Mouse (Mus musculus): ENCODE data around the gene Tmem262. TPM values are rescaled to one million over a fixed set of nuclear protein-coding genes. Genes with fewer than 3 reads are reported as not detected.

The Tmem262 gene
- polyA plus RNA-seq, 1 experiment = 0.13 TPM

GRCm38 (mm10) chr19:6076564-6077393, 3.1 kb upstream of the Tmem262 start, which contains the start of gene Vps51:
Gene Vps51, minus strand, starts transcription at chr19:6077231.
- TF ChIP-seq MYOD1 (IDR thresholded peaks at IDR 0.05; ENCODE audit: control insufficient read depth in 1 of 3, insufficient read length in 2 of 3, low read depth in 2 of 3) (peak in 2 of 3 experiments; percentile 44 to 52), SRF (IDR thresholded peaks at IDR 0.05; ENCODE audit: control insufficient read depth, insufficient read length, low read depth) (peak; percentile 78), CEBPB (IDR thresholded peaks at IDR 0.05; ENCODE audit: insufficient read depth, poor library complexity, severe bottlenecking) (0 out of 2 replicates have a peak, but pooled peaks have one; percentile 1), TCF3 (IDR thresholded peaks at IDR 0.05; ENCODE audit: insufficient read length, low read depth) (no peak), E2F4 (IDR thresholded peaks at IDR 0.05; ENCODE audit: insufficient read depth) (no peak), MYOG (IDR thresholded peaks at IDR 0.05; ENCODE audit: control insufficient read depth in 1 of 3, insufficient read depth in 1 of 3, insufficient read length in 2 of 3, low read depth in 2 of 3) (peak in 2 of 3 experiments; percentile 38 to 77), REST (IDR thresholded peaks at IDR 0.05; ENCODE audit: insufficient read depth, insufficient read length) (no peak), POLR2AphosphoS2 (IDR thresholded peaks at IDR 0.05; ENCODE audit: insufficient read length, low read depth) (peak; percentile 64), MAX (IDR thresholded peaks at IDR 0.05; ENCODE audit: low read depth) (peak; percentile 75), POLR2A (IDR thresholded peaks at IDR 0.05; ENCODE audit: insufficient read length, low read depth) (peak; percentile 55)
- Histone ChIP-seq H3K36me3 (ENCODE audit: control insufficient read depth, insufficient read depth) (peaks cover 3% of the 10 kb centered on the region), H3K4me2 (ENCODE audit: low read depth) (peak within 1 kb of the TSS; percentile 95), H3K27me3 (ENCODE audit: control insufficient read depth, insufficient read depth, insufficient read length) (no peaks in the 10 kb centered on the region), H3ac (ENCODE audit: control insufficient read depth, insufficient read length) (peak within 1 kb of the TSS; percentile 17), H3K4me3 (peak within 1 kb of the TSS; percentile 65), H3K79me2 (ENCODE audit: control insufficient read depth, insufficient read depth) (peaks cover 17% of the 10 kb centered on the region)

GRCm38 (mm10) chr19:6082156-6082555, 2.3 kb downstream of the Tmem262 start, which contains the start of gene Gm28374:
Gene Gm28374, minus strand, starts transcription at chr19:6082256.
- Histone ChIP-seq H3K4me3 (no peak within 1 kb of the TSS), H3K4me2 (ENCODE audit: low read depth) (no peak within 1 kb of the TSS), H3K27me3 (ENCODE audit: control insufficient read depth, insufficient read depth, insufficient read length) (no peaks in the 10 kb centered on the region), H3K79me2 (ENCODE audit: control insufficient read depth, insufficient read depth) (peaks cover 37% of the 10 kb centered on the region), H3ac (ENCODE audit: control insufficient read depth, insufficient read length) (no peak within 1 kb of the TSS), H3K36me3 (ENCODE audit: control insufficient read depth, insufficient read depth) (no peaks in the 10 kb centered on the region)
- no peak for TF ChIP-seq MAX (IDR thresholded peaks at IDR 0.05; ENCODE audit: low read depth)

- no peaks in the 10 kb centered on the region for H3K36me3 ChIP-seq (ENCODE audit: control insufficient read depth, insufficient read depth)
Observed at GRCm38 (mm10) chr19:6084478-6085248, 4.8 kb downstream of the Tmem262 start, which contains the start of the genes Zfpl1 and Cdca5. Gene Zfpl1, minus strand, starts transcription at chr19:6084956. Gene Cdca5, plus strand, starts transcription at chr19:6084983.

GRCm38 (mm10) chr19:6085417-6085879, 5.6 kb downstream of the Tmem262 start:
- H3K36me3 ChIP-seq (ENCODE audit: control insufficient read depth, insufficient read depth) = no peaks in the 10 kb centered on the region
- no peak for TF ChIP-seq POLR2A (IDR thresholded peaks at IDR 0.05; ENCODE audit: insufficient read length, low read depth)

More at GRCm38 (mm10) chr19:6084478-6085248, 4.8 kb downstream of the Tmem262 start, which contains the start of the genes Zfpl1 and Cdca5:
- Histone ChIP-seq H3K4me2 (ENCODE audit: low read depth) (peak within 1 kb of the TSS; percentile 97), H3K4me3 (peak within 1 kb of the TSS; percentile 89), H3ac (ENCODE audit: control insufficient read depth, insufficient read length) (peak within 1 kb of the TSS; percentile 74), H3K79me2 (ENCODE audit: control insufficient read depth, insufficient read depth) (peaks cover 47% of the 10 kb centered on the region), H3K27me3 (ENCODE audit: control insufficient read depth, insufficient read depth, insufficient read length) (no peaks in the 10 kb centered on the region)
- TF ChIP-seq TCF12 (IDR thresholded peaks at IDR 0.05; ENCODE audit: insufficient read depth, poor library complexity, severe bottlenecking) = no peak
- TF ChIP-seq CEBPB (IDR thresholded peaks at IDR 0.05; ENCODE audit: insufficient read depth, poor library complexity, severe bottlenecking) = no peak
- peak in 2 of 3 experiments; percentile 16 for TF ChIP-seq MYOD1 (IDR thresholded peaks at IDR 0.05; ENCODE audit: control insufficient read depth in 1 of 3, insufficient read length in 2 of 3, low read depth in 2 of 3)
- peak; percentile 94 for TF ChIP-seq SRF (IDR thresholded peaks at IDR 0.05; ENCODE audit: control insufficient read depth, insufficient read length, low read depth)
- TF ChIP-seq REST (IDR thresholded peaks at IDR 0.05; ENCODE audit: insufficient read depth, insufficient read length) = no peak
- peak; percentile 99 for TF ChIP-seq E2F4 (IDR thresholded peaks at IDR 0.05; ENCODE audit: insufficient read depth)
- peak in 2 of 3 experiments; percentile 9 to 63 for TF ChIP-seq MYOG (IDR thresholded peaks at IDR 0.05; ENCODE audit: control insufficient read depth in 1 of 3, insufficient read depth in 1 of 3, insufficient read length in 2 of 3, low read depth in 2 of 3)
- no peak for TF ChIP-seq MAX (IDR thresholded peaks at IDR 0.05; ENCODE audit: low read depth)
- TF ChIP-seq USF1 (IDR thresholded peaks at IDR 0.05; ENCODE audit: low read depth) = no peak
- TF ChIP-seq POLR2A (IDR thresholded peaks at IDR 0.05; ENCODE audit: insufficient read length, low read depth) = peak; percentile 64
- no peak for TF ChIP-seq TCF3 (IDR thresholded peaks at IDR 0.05; ENCODE audit: insufficient read length, low read depth)
- peak; percentile 20 for TF ChIP-seq POLR2AphosphoS2 (IDR thresholded peaks at IDR 0.05; ENCODE audit: insufficient read length, low read depth)

More at GRCm38 (mm10) chr19:6085417-6085879, 5.6 kb downstream of the Tmem262 start:
- peak overlapping the region; percentile 74 for H3ac ChIP-seq (ENCODE audit: control insufficient read depth, insufficient read length)
- H3K4me3 ChIP-seq = peak overlapping the region; percentile 89
- peaks cover 47% of the 10 kb centered on the region for H3K79me2 ChIP-seq (ENCODE audit: control insufficient read depth, insufficient read depth)
- H3K4me2 ChIP-seq (ENCODE audit: low read depth) = peak overlapping the region; percentile 97
- H3K27me3 ChIP-seq (ENCODE audit: control insufficient read depth, insufficient read depth, insufficient read length) = no peaks in the 10 kb centered on the region

Data from myocyte (in vitro differentiated cells).